Mouse (Mus musculus): Measurements from ENCODE around the gene Slc23a2. TPM values are rescaled to one million over a fixed set of nuclear protein-coding genes. Genes with fewer than 3 reads are reported as not detected.

Gene Slc23a2
- polyA plus RNA-seq, 1 experiment from 2014 or later: 13.3 TPM

GRCm38 (mm10) chr2:132053824-132054223 is 91.1 kb downstream of the Slc23a2 start:
- Histone ChIP-seq H3K9ac (ENCODE audit: low read length) (no peak overlapping the region), H3K9me3 (ENCODE audit: control insufficient read depth, low read length) (no peaks in the 10 kb centered on the region), H3K27me3 (ENCODE audit: control insufficient read depth, insufficient read depth, low read length) (no peaks in the 10 kb centered on the region), H3K27ac (ENCODE audit: low read depth, low read length) (no peak overlapping the region), H3K4me1 (ENCODE audit: control insufficient read depth, insufficient read depth, low read length) (no peaks in the 10 kb centered on the region), H3K4me2 (ENCODE audit: low read depth) (no peak overlapping the region), H3K36me3 (ENCODE audit: control insufficient read depth, insufficient read depth, low read length) (no peaks in the 10 kb centered on the region), H3K4me3 (ENCODE audit: low read depth, low read length) (no peak overlapping the region)
- ATAC-seq (ENCODE audit: insufficient read depth, low FRiP score, low TSS enrichment) (no peak), DNase-seq (ENCODE audit: low spot score) (no peak)
- WGBS: 88% methylated on average over 4 of the region's 4 CpGs

DNA sequence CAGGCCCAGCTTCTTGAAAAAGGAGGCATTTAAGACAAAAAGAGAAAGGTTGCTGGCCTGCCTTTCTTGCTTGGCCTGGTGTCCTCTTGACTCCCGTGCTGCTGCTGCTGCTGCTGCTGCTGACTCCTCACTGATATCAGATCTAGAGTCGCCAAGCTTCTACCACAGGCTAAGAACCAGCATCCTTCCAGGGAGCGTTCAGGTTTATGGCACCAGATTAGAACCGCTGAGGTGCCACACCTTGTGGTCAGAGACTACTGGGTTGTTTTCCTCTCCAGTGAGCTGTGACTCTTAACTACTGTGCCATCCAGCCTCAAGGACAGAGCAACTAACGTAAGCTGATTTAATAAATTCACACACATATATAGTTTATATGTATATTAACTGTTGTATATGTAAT is 93.1 kb downstream of the Slc23a2 start:
- H3K4me2 ChIP-seq (ENCODE audit: low read depth): no peak overlapping the region
- WGBS: 84% methylated on average over 5 of the region's 5 CpGs

DNA sequence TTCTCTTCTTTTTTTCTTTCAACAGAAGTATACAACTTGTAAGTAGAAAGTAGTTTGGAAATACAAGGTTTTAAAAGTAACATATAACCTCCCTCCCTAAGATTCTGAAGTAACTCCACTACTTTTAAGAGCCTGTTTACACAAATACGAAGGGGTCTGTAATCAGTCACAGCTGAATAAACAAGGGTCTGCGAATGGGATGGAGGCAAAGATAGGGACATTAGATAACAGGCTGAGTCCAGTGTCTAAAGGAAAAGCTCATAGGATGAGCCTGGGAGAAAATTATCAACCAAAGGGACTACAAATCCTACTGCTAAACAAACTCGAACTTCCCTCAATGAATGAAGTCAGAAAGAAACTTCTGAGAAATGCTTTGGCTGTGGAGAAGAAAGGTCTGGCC is 95.0 kb downstream of the Slc23a2 start:
- Histone ChIP-seq H3K27me3 (ENCODE audit: control insufficient read depth, insufficient read depth, low read length) (no peaks in the 10 kb centered on the region), H3K4me3 (ENCODE audit: low read depth, low read length) (no peak overlapping the region), H3K4me2 (ENCODE audit: low read depth) (no peak overlapping the region), H3K9ac (ENCODE audit: low read length) (no peak overlapping the region), H3K27ac (ENCODE audit: low read depth, low read length) (no peak overlapping the region), H3K9me3 (ENCODE audit: control insufficient read depth, low read length) (no peaks in the 10 kb centered on the region), H3K36me3 (ENCODE audit: control insufficient read depth, insufficient read depth, low read length) (no peaks in the 10 kb centered on the region), H3K4me1 (ENCODE audit: control insufficient read depth, insufficient read depth, low read length) (no peaks in the 10 kb centered on the region)
- ATAC-seq (ENCODE audit: insufficient read depth, low FRiP score, low TSS enrichment) (no peak), DNase-seq (ENCODE audit: low spot score) (no peak)
- WGBS: 49% methylated on average over 3 of the region's 3 CpGs

More for the DNA sequence above, 93.1 kb downstream of the Slc23a2 start:
- H3K9ac ChIP-seq (ENCODE audit: low read length): no peak overlapping the region
- no peak overlapping the region for H3K27ac ChIP-seq (ENCODE audit: low read depth, low read length)
- H3K9me3 ChIP-seq (ENCODE audit: control insufficient read depth, low read length): no peaks in the 10 kb centered on the region
- H3K4me1 ChIP-seq (ENCODE audit: control insufficient read depth, insufficient read depth, low read length): no peaks in the 10 kb centered on the region
- no peak for ATAC-seq (ENCODE audit: insufficient read depth, low FRiP score, low TSS enrichment)
- no peak for DNase-seq (ENCODE audit: low spot score)
- no peak overlapping the region for H3K4me3 ChIP-seq (ENCODE audit: low read depth, low read length)
- H3K36me3 ChIP-seq (ENCODE audit: control insufficient read depth, insufficient read depth, low read length): no peaks in the 10 kb centered on the region
- no peaks in the 10 kb centered on the region for H3K27me3 ChIP-seq (ENCODE audit: control insufficient read depth, insufficient read depth, low read length)

DNA sequence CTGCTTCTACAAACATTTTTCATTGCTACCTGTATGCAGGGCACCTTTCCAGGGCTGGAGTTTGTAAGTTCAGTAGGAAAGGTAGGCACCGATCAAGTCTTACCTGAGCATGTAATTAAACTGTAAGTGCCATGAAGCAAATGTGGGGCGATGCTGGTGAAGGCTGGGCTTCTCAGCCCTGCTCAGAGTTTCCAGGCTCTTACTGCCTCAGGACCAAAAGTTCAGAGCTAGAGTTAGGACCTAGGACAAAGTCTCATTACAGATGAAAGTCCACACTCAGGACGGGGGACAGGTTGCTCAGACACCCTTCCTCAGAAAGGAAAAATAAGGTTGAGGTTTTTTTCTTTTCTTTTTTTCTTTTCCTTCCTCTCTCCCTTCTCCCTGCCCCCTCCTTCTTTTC is 95.4 kb downstream of the Slc23a2 start:
- ATAC-seq (ENCODE audit: insufficient read depth, low FRiP score, low TSS enrichment) (no peak), DNase-seq (ENCODE audit: low spot score) (no peak)
- 74% methylated on average over 3 of the region's 3 CpGs for WGBS

GRCm38 (mm10) chr2:132048143-132048772 is 96.7 kb downstream of the Slc23a2 start:
- Histone ChIP-seq H3K4me1 (ENCODE audit: control insufficient read depth, insufficient read depth, low read length) (no peaks in the 10 kb centered on the region), H3K36me3 (ENCODE audit: control insufficient read depth, insufficient read depth, low read length) (no peaks in the 10 kb centered on the region), H3K9me3 (ENCODE audit: control insufficient read depth, low read length) (no peaks in the 10 kb centered on the region), H3K9ac (ENCODE audit: low read length) (no peak overlapping the region), H3K27me3 (ENCODE audit: control insufficient read depth, insufficient read depth, low read length) (no peaks in the 10 kb centered on the region), H3K27ac (ENCODE audit: low read depth, low read length) (no peak overlapping the region), H3K4me3 (ENCODE audit: low read depth, low read length) (no peak overlapping the region), H3K4me2 (ENCODE audit: low read depth) (no peak overlapping the region)
- ATAC-seq (ENCODE audit: insufficient read depth, low FRiP score, low TSS enrichment) (no peak), DNase-seq (ENCODE audit: low spot score) (no peak)
- WGBS: 77% methylated on average over 11 of the region's 11 CpGs

More for the DNA sequence above, 95.4 kb downstream of the Slc23a2 start:
- Histone ChIP-seq H3K27ac (ENCODE audit: low read depth, low read length) (no peak overlapping the region), H3K36me3 (ENCODE audit: control insufficient read depth, insufficient read depth, low read length) (no peaks in the 10 kb centered on the region), H3K27me3 (ENCODE audit: control insufficient read depth, insufficient read depth, low read length) (no peaks in the 10 kb centered on the region), H3K9ac (ENCODE audit: low read length) (no peak overlapping the region), H3K4me3 (ENCODE audit: low read depth, low read length) (no peak overlapping the region), H3K4me1 (ENCODE audit: control insufficient read depth, insufficient read depth, low read length) (no peaks in the 10 kb centered on the region), H3K4me2 (ENCODE audit: low read depth) (no peak overlapping the region), H3K9me3 (ENCODE audit: control insufficient read depth, low read length) (no peaks in the 10 kb centered on the region)

DNA sequence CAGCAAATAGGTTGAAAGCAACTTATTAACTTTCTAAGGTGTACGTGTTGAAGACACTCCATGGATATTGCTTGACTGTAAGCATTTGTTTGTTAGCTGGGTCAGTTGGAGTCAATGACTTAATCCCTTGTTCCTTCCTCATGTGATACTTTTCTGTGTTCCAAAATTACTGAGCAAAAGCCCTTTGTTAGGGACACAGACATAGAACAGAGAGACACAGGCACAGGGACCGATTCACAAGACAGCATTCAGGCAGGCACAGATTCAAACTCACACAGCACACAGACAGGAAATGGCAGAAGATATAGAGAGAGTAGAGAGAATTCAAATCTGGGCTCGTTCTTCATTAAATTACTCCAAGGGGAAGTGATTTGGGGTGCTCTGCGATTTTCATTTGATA is 97.5 kb downstream of the Slc23a2 start:
- no peaks in the 10 kb centered on the region for H3K36me3 ChIP-seq (ENCODE audit: control insufficient read depth, insufficient read depth, low read length)
- DNase-seq (ENCODE audit: low spot score) (no peak), ATAC-seq (ENCODE audit: insufficient read depth, low FRiP score, low TSS enrichment) (no peak)
- H3K4me2 ChIP-seq (ENCODE audit: low read depth): no peak overlapping the region
- H3K9me3 ChIP-seq (ENCODE audit: control insufficient read depth, low read length): no peaks in the 10 kb centered on the region
- no peak overlapping the region for H3K27ac ChIP-seq (ENCODE audit: low read depth, low read length)
- whole genome bisulfite sequencing: 84% methylated on average over 4 of the region's 4 CpGs
- H3K4me3 ChIP-seq (ENCODE audit: low read depth, low read length): no peak overlapping the region
- H3K27me3 ChIP-seq (ENCODE audit: control insufficient read depth, insufficient read depth, low read length): no peaks in the 10 kb centered on the region
- no peaks in the 10 kb centered on the region for H3K4me1 ChIP-seq (ENCODE audit: control insufficient read depth, insufficient read depth, low read length)
- H3K9ac ChIP-seq (ENCODE audit: low read length): no peak overlapping the region

DNA sequence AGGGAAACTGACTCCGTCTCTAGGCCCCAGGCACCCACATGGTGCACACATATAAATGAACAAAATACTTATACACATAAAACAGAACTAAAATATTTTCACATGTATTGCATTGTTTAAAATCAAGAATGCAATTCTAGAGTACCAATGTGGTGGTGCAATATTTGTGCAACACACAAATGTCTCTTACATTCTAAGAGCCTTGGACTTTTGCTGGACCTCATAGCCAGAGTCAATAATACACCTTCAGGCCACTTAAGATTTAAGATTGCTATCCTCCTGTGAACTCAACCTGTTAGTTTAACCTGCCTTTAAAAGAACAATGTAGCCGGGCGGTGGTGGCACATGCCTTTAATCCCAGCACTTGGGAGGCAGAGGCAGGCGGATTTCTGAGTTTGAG is 98.2 kb downstream of the Slc23a2 start:
- H3K4me3 ChIP-seq (ENCODE audit: low read depth, low read length): no peak overlapping the region
- no peak overlapping the region for H3K9ac ChIP-seq (ENCODE audit: low read length)
- no peaks in the 10 kb centered on the region for H3K4me1 ChIP-seq (ENCODE audit: control insufficient read depth, insufficient read depth, low read length)
- no peak for DNase-seq (ENCODE audit: low spot score)
- no peaks in the 10 kb centered on the region for H3K27me3 ChIP-seq (ENCODE audit: control insufficient read depth, insufficient read depth, low read length)
- H3K4me2 ChIP-seq (ENCODE audit: low read depth): no peak overlapping the region
- no peaks in the 10 kb centered on the region for H3K9me3 ChIP-seq (ENCODE audit: control insufficient read depth, low read length)
- no peak for ATAC-seq (ENCODE audit: insufficient read depth, low FRiP score, low TSS enrichment)
- H3K27ac ChIP-seq (ENCODE audit: low read depth, low read length): no peak overlapping the region
- no peaks in the 10 kb centered on the region for H3K36me3 ChIP-seq (ENCODE audit: control insufficient read depth, insufficient read depth, low read length)
- 92% methylated on average over 4 of the region's 4 CpGs for WGBS

- Histone ChIP-seq H3K36me3 (ENCODE audit: control insufficient read depth, insufficient read depth, low read length) (no peaks in the 10 kb centered on the region), H3K4me1 (ENCODE audit: control insufficient read depth, insufficient read depth, low read length) (no peaks in the 10 kb centered on the region), H3K4me3 (ENCODE audit: low read depth, low read length) (no peak overlapping the region), H3K4me2 (ENCODE audit: low read depth) (no peak overlapping the region), H3K27ac (ENCODE audit: low read depth, low read length) (no peak overlapping the region), H3K9me3 (ENCODE audit: control insufficient read depth, low read length) (no peaks in the 10 kb centered on the region), H3K27me3 (ENCODE audit: control insufficient read depth, insufficient read depth, low read length) (no peaks in the 10 kb centered on the region), H3K9ac (ENCODE audit: low read length) (no peak overlapping the region)
- no peak for ATAC-seq (ENCODE audit: insufficient read depth, low FRiP score, low TSS enrichment)
- no peak for DNase-seq (ENCODE audit: low spot score)
- WGBS: 70% methylated on average over 15 of the region's 15 CpGs
Measured at GRCm38 (mm10) chr2:132044320-132045274, 100.3 kb downstream of the Slc23a2 start.
